Mouse (Mus musculus): Measurements from ENCODE around the gene Ash1l. TPM values are rescaled to one million over a fixed set of nuclear protein-coding genes. Genes with fewer than 3 reads are reported as not detected.

Gene Ash1l
- total and polyA plus RNA-seq, 3 experiments = 9.6 to 22.2 (median 12.8) TPM

DNA sequence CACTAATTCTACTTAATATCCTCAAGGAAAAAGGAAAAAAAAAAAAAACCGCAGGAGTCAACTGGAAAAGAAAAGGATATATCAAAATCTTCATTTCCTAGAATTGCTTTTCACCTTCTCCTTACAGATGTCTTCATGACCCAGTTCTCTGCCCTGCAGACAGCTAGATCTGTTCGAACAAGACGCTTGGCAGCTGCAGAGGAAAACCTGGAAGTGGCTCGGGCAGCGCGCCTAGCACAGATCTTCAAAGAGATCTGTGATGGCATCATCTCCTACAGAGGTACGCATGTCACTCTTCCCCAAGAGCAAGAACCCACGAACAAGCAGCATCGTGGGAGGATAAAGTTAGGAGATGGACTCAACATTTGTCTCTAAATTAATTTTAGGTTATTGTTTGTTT, 107.9 kb downstream of the Ash1l start:
- H3K4me1 ChIP-seq (ENCODE audit: control insufficient read depth in 1 of 2, insufficient read depth in 2 of 2, low read length in 2 of 2) = no peaks in the 10 kb centered on the region
- no peak overlapping the region for H3K27ac ChIP-seq (ENCODE audit: control insufficient read depth, low read depth, low read length)
- H3K27me3 ChIP-seq (ENCODE audit: control insufficient read depth in 1 of 2, insufficient read depth in 2 of 2, low read length in 2 of 2) = no peaks in the 10 kb centered on the region
- H3K9me3 ChIP-seq (replicated peaks; ENCODE audit: insufficient read depth, low read length) = no peaks in the 10 kb centered on the region
- H3K36me3 ChIP-seq (ENCODE audit: control insufficient read depth in 1 of 2, insufficient read depth in 2 of 2, low read length in 2 of 2) = peaks cover 0 to 75% of the 10 kb centered on the region in 2 experiments; a peak in 2 of 4 replicates
- TF ChIP-seq ZKSCAN1 (IDR thresholded peaks at IDR 0.05; ENCODE audit: low read depth, low read length) = no peak
- no peak for TF ChIP-seq CHD1 (IDR thresholded peaks at IDR 0.05; ENCODE audit: low read depth, low read length)
- TF ChIP-seq POLR2AphosphoS2 (IDR thresholded peaks at IDR 0.05; ENCODE audit: low read length) = no peak
- TF ChIP-seq MEF2A (IDR thresholded peaks at IDR 0.05; ENCODE audit: extremely low read depth, insufficient replicate concordance, low read depth, low read length, poor library complexity, severe bottlenecking) = no peak
- TF ChIP-seq HCFC1 (IDR thresholded peaks at IDR 0.05; ENCODE audit: low read depth, low read length) = no peak
- TF ChIP-seq UBTF (IDR thresholded peaks at IDR 0.05; ENCODE audit: borderline replicate concordance, insufficient read depth, low read depth, low read length) = no peak
- TF ChIP-seq RAD21 (IDR thresholded peaks at IDR 0.05; ENCODE audit: low read depth, low read length) = no peak
- TF ChIP-seq BHLHE40 (IDR thresholded peaks at IDR 0.05; ENCODE audit: borderline replicate concordance, low read depth, low read length) = no peak
- TF ChIP-seq USF1 (IDR thresholded peaks at IDR 0.05; ENCODE audit: low read depth, low read length) = no peak
- no peak for TF ChIP-seq NRF1 (IDR thresholded peaks at IDR 0.05; ENCODE audit: insufficient read depth, low read depth, low read length, poor library complexity, severe bottlenecking)
- TF ChIP-seq ETS1 (IDR thresholded peaks at IDR 0.05; ENCODE audit: low read depth, low read length) = no peak
- no peak for TF ChIP-seq ZMIZ1 (IDR thresholded peaks at IDR 0.05; ENCODE audit: low read depth, low read length)
- no peak for TF ChIP-seq MXI1 (IDR thresholded peaks at IDR 0.05; ENCODE audit: low read depth, low read length)
- TF ChIP-seq TAL1 (IDR thresholded peaks at IDR 0.05; ENCODE audit: low read length) = no peak
- TF ChIP-seq ELF1 (IDR thresholded peaks at IDR 0.05; ENCODE audit: low read depth, low read length) = no peak
- no peak for TF ChIP-seq CHD2 (IDR thresholded peaks at IDR 0.05; ENCODE audit: low read length)
- no peak for TF ChIP-seq MAX (IDR thresholded peaks at IDR 0.05; ENCODE audit: low read length)
- TF ChIP-seq SMC3 (IDR thresholded peaks at IDR 0.05; ENCODE audit: low read depth, low read length) = no peak
- TF ChIP-seq SIN3A (IDR thresholded peaks at IDR 0.05; ENCODE audit: low read length) = no peak
- TF ChIP-seq TCF12 (IDR thresholded peaks at IDR 0.05; ENCODE audit: low read depth, low read length) = no peak
- no peaks in the 10 kb centered on the region for H3K79me2 ChIP-seq (ENCODE audit: control insufficient read depth, insufficient read depth, low read length, poor library complexity)
- no peak overlapping the region for H3K4me3 ChIP-seq (ENCODE audit: control insufficient read depth in 1 of 2, insufficient read depth in 1 of 2, low read depth in 2 of 2, low read length in 2 of 2)
- DNase-seq (ENCODE audit: low read depth, low spot score) = no peak
- no peak overlapping the region for H3K9ac ChIP-seq (ENCODE audit: control insufficient read depth, low read depth, low read length, poor library complexity, severe bottlenecking)

DNA sequence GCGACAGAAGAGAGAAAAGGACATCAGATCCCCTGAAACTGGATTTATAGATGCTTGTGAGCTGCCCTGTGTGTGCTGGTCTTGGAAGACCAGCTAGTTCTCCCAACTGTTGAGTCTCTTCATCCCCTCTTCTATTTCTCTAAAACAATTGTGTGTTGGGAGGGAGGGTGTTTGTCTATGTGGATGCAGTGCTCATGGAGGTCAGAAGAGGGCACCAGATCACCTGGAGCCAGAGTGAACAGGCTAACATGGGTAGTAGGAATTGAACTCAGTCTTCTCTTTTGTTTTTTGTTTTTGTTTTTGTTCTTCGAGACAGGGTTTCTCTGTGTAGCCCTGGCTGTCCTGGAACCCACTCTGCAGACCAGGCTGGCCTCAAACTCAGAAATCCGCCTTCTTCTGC, 108.4 kb downstream of the Ash1l start:
- H3K9me3 ChIP-seq (replicated peaks; ENCODE audit: insufficient read depth, low read length) = no peaks in the 10 kb centered on the region
- no peaks in the 10 kb centered on the region for H3K4me1 ChIP-seq (ENCODE audit: control insufficient read depth in 1 of 2, insufficient read depth in 2 of 2, low read length in 2 of 2)
- no peaks in the 10 kb centered on the region for H3K79me2 ChIP-seq (ENCODE audit: control insufficient read depth, insufficient read depth, low read length, poor library complexity)
- no peaks in the 10 kb centered on the region for H3K27me3 ChIP-seq (ENCODE audit: control insufficient read depth in 1 of 2, insufficient read depth in 2 of 2, low read length in 2 of 2)
- H3K36me3 ChIP-seq (ENCODE audit: control insufficient read depth in 1 of 2, insufficient read depth in 2 of 2, low read length in 2 of 2) = peaks cover 0 to 75% of the 10 kb centered on the region in 2 experiments; a peak in 2 of 4 replicates
- no peak overlapping the region for H3K4me3 ChIP-seq (ENCODE audit: control insufficient read depth in 1 of 2, insufficient read depth in 1 of 2, low read depth in 2 of 2, low read length in 2 of 2)
- TF ChIP-seq ZMIZ1 (IDR thresholded peaks at IDR 0.05; ENCODE audit: low read depth, low read length) (no peak), CTCF (IDR thresholded peaks at IDR 0.05 in 2 of 3, conservative IDR thresholded peaks at IDR 0.05 in 1 of 3; ENCODE audit: control insufficient read depth in 1 of 3, insufficient read depth in 1 of 3, low read depth in 2 of 3, low read length in 3 of 3, poor library complexity in 1 of 3, severe bottlenecking in 1 of 3) (peak; percentile 76 to 78 (median 77)), SMC3 (IDR thresholded peaks at IDR 0.05; ENCODE audit: low read depth, low read length) (peak; percentile 64), RAD21 (IDR thresholded peaks at IDR 0.05; ENCODE audit: low read depth, low read length) (peak; percentile 71), MXI1 (IDR thresholded peaks at IDR 0.05; ENCODE audit: low read depth, low read length) (no peak), ZC3H11A (IDR thresholded peaks at IDR 0.05; ENCODE audit: low read depth, low read length) (peak; percentile 34; the same call in 1 of the 2 replicates)
- peak; percentile 78 for DNase-seq (ENCODE audit: low read depth, low spot score)
- no peak overlapping the region for H3K27ac ChIP-seq (ENCODE audit: control insufficient read depth, low read depth, low read length)
- H3K9ac ChIP-seq (ENCODE audit: control insufficient read depth, low read depth, low read length, poor library complexity, severe bottlenecking) = no peak overlapping the region
